Mouse (Mus musculus) neural tube, embryonic 15.5 days (tissue): ENCODE results near the gene Ccdc85a. TPM values are rescaled to one million over a fixed set of nuclear protein-coding genes. Genes with fewer than 3 reads are reported as not detected.

Source experiments
- ATAC-seq: fragments of 200-750 bp; cut with Nextera tagmentation; 2 replicates; pipeline ENCODE4 v1.8.0; 2017; ENCODE audit warnings: mild to moderate bottlenecking, moderate TSS enrichment, moderate library complexity; ENCODE audit not compliant: low FRiP score
- H3K27ac ChIP-seq: fragments of 300-500 bp; sonication (generic); replicated peaks from 2 replicates; pipeline ENCODE4 v1.5.1; 2015; ENCODE audit warnings: mild to moderate bottlenecking, inconsistent platforms
- H3K27me3 ChIP-seq: fragments of 300-500 bp; sonication (generic); replicated peaks from 2 replicates; pipeline ENCODE4 v1.6.1; 2015; ENCODE audit warnings: inconsistent platforms
- H3K36me3 ChIP-seq: fragments of 300-500 bp; sonication (generic); 2 replicates; pipeline ENCODE4 v1.6.1; 2015; ENCODE audit warnings: inconsistent platforms
- H3K4me1 ChIP-seq: fragments of 300-500 bp; sonication (generic); 2 replicates; pipeline ENCODE4 v1.6.1; 2015; ENCODE audit warnings: inconsistent platforms
- H3K4me2 ChIP-seq: fragments of 300-500 bp; sonication (generic); 2 replicates; pipeline ENCODE4 v1.6.1; 2015; ENCODE audit warnings: inconsistent platforms, mild to moderate bottlenecking, moderate library complexity
- H3K4me3 ChIP-seq: fragments of 300-500 bp; sonication (generic); replicated peaks from 2 replicates; pipeline ENCODE4 v1.5.1; 2015; ENCODE audit warnings: mild to moderate bottlenecking, inconsistent platforms
- H3K9ac ChIP-seq: fragments of 300-500 bp; sonication (generic); replicated peaks from 2 replicates; pipeline ENCODE4 v1.6.1; 2015; ENCODE audit warnings: mild to moderate bottlenecking, inconsistent platforms
- H3K9me3 ChIP-seq: fragments of 300-500 bp; sonication (generic); replicated peaks from 2 replicates; pipeline ENCODE4 v1.6.1; 2016; ENCODE audit warnings: inconsistent platforms
- WGBS: fragments of 180-500 bp; shearing (Covaris S2); methylation state at CpG from one replicate; pipeline ENCODE4 v1.1.7; 2015; ENCODE audit warnings: mixed read lengths; 5-methylcytosine and 5-hydroxymethylcytosine counted together
- polyA plus RNA-seq: library from polyadenylated mRNA; unstranded; fragments of >200 nt; fragmentation: Nextera tagmentation; extraction: Ambion mirVana; gene quantifications from 2 replicates; pipeline ENCODE4 v1.2.1, GENCODE M21; 2015

Ccdc85a gene
- polyA plus RNA-seq, 1 experiment from 2014 or later: 48.5 TPM

GRCm38 (mm10) chr11:28533286-28533685 lies 50.8 kb downstream of the Ccdc85a start:
- H3K4me2 ChIP-seq: no peak overlapping the region
- H3K9me3 ChIP-seq: no peaks in the 10 kb centered on the region
- 86% methylated on average over 2 of the region's 2 CpGs for WGBS
- H3K9ac ChIP-seq: no peak overlapping the region
- H3K4me3 ChIP-seq: no peak overlapping the region
- H3K27me3 ChIP-seq: no peaks in the 10 kb centered on the region
- H3K27ac ChIP-seq: no peak overlapping the region
- no peaks in the 10 kb centered on the region for H3K36me3 ChIP-seq
- H3K4me1 ChIP-seq: no peaks in the 10 kb centered on the region
- ATAC-seq: no peak

GRCm38 (mm10) chr11:28501190-28501589 lies 82.9 kb downstream of the Ccdc85a start:
- Histone ChIP-seq H3K9me3 (no peaks in the 10 kb centered on the region), H3K27ac (no peak overlapping the region), H3K36me3 (no peaks in the 10 kb centered on the region), H3K4me3 (no peak overlapping the region), H3K9ac (no peak overlapping the region), H3K4me2 (no peak overlapping the region), H3K4me1 (no peaks in the 10 kb centered on the region), H3K27me3 (no peaks in the 10 kb centered on the region)
- ATAC-seq: no peak

GRCm38 (mm10) chr11:28497034-28497433 lies 87.1 kb downstream of the Ccdc85a start:
- ATAC-seq: no peak
- no peak overlapping the region for H3K4me3 ChIP-seq
- H3K27me3 ChIP-seq: no peaks in the 10 kb centered on the region

GRCm38 (mm10) chr11:28493362-28493761 lies 90.8 kb downstream of the Ccdc85a start:
- Histone ChIP-seq H3K9ac (no peak overlapping the region), H3K4me1 (no peaks in the 10 kb centered on the region)
- ATAC-seq: no peak

More at GRCm38 (mm10) chr11:28497034-28497433, 87.1 kb downstream of the Ccdc85a start:
- Histone ChIP-seq H3K27ac (no peak overlapping the region), H3K4me2 (no peak overlapping the region), H3K9me3 (no peaks in the 10 kb centered on the region), H3K9ac (no peak overlapping the region), H3K4me1 (no peaks in the 10 kb centered on the region), H3K36me3 (no peaks in the 10 kb centered on the region)

GRCm38 (mm10) chr11:28491330-28491729 lies 92.8 kb downstream of the Ccdc85a start:
- no peaks in the 10 kb centered on the region for H3K36me3 ChIP-seq
- H3K27ac ChIP-seq: no peak overlapping the region
- H3K9me3 ChIP-seq: no peaks in the 10 kb centered on the region
- no peaks in the 10 kb centered on the region for H3K4me1 ChIP-seq
- no peak overlapping the region for H3K9ac ChIP-seq
- no peak overlapping the region for H3K4me3 ChIP-seq
- WGBS: 96% methylated on average over 1 of the region's 1 CpGs
- H3K27me3 ChIP-seq: no peaks in the 10 kb centered on the region
- ATAC-seq: no peak
- no peak overlapping the region for H3K4me2 ChIP-seq

More at GRCm38 (mm10) chr11:28493362-28493761, 90.8 kb downstream of the Ccdc85a start:
- H3K4me3 ChIP-seq: no peak overlapping the region
- no peaks in the 10 kb centered on the region for H3K27me3 ChIP-seq
- no peak overlapping the region for H3K27ac ChIP-seq
- H3K4me2 ChIP-seq: no peak overlapping the region
- H3K36me3 ChIP-seq: no peaks in the 10 kb centered on the region
- no peaks in the 10 kb centered on the region for H3K9me3 ChIP-seq

- peak overlapping the region; percentile 43 for H3K27ac ChIP-seq
- peaks cover 9% of the 10 kb centered on the region for H3K4me1 ChIP-seq
- 26% methylated on average over 4 of the region's 4 CpGs for WGBS
- ATAC-seq: peak; percentile 56; the same call in 1 of the 2 replicates
- no peaks in the 10 kb centered on the region for H3K9me3 ChIP-seq
- H3K4me2 ChIP-seq: no peak overlapping the region
- no peak overlapping the region for H3K9ac ChIP-seq
- no peaks in the 10 kb centered on the region for H3K27me3 ChIP-seq
- H3K36me3 ChIP-seq: no peaks in the 10 kb centered on the region
- no peak overlapping the region for H3K4me3 ChIP-seq
These were observed 99.9 kb downstream of the Ccdc85a start for GRCm38 (mm10) chr11:28484083-28484729.

- WGBS: 98% methylated on average over 1 of the region's 1 CpGs
- Histone ChIP-seq H3K4me3 (no peak overlapping the region), H3K9me3 (no peaks in the 10 kb centered on the region), H3K9ac (no peak overlapping the region), H3K36me3 (no peaks in the 10 kb centered on the region), H3K27me3 (no peaks in the 10 kb centered on the region), H3K27ac (no peak overlapping the region), H3K4me1 (no peaks in the 10 kb centered on the region), H3K4me2 (no peak overlapping the region)
- no peak for ATAC-seq
These were observed 107.0 kb downstream of the Ccdc85a start for GRCm38 (mm10) chr11:28477088-28477487.

GRCm38 (mm10) chr11:28465726-28466125 lies 118.4 kb downstream of the Ccdc85a start:
- ATAC-seq: no peak
- no peak overlapping the region for H3K27ac ChIP-seq
- H3K4me3 ChIP-seq: no peak overlapping the region
- no peaks in the 10 kb centered on the region for H3K27me3 ChIP-seq
- no peaks in the 10 kb centered on the region for H3K4me1 ChIP-seq
- no peak overlapping the region for H3K9ac ChIP-seq
- H3K9me3 ChIP-seq: no peaks in the 10 kb centered on the region
- no peaks in the 10 kb centered on the region for H3K36me3 ChIP-seq
- no peak overlapping the region for H3K4me2 ChIP-seq

- Histone ChIP-seq H3K4me2 (no peak overlapping the region), H3K27me3 (no peaks in the 10 kb centered on the region), H3K36me3 (no peaks in the 10 kb centered on the region), H3K27ac (no peak overlapping the region), H3K4me3 (no peak overlapping the region), H3K4me1 (no peaks in the 10 kb centered on the region), H3K9ac (no peak overlapping the region), H3K9me3 (no peaks in the 10 kb centered on the region)
- ATAC-seq: no peak
- WGBS: 93% methylated on average over 1 of the region's 1 CpGs
These were observed 119.2 kb downstream of the Ccdc85a start for GRCm38 (mm10) chr11:28464926-28465325.

GRCm38 (mm10) chr11:28459165-28459564 lies 125.0 kb downstream of the Ccdc85a start:
- Histone ChIP-seq H3K36me3 (no peaks in the 10 kb centered on the region), H3K9me3 (no peaks in the 10 kb centered on the region), H3K4me3 (no peak overlapping the region), H3K4me2 (no peak overlapping the region), H3K27me3 (no peaks in the 10 kb centered on the region), H3K4me1 (no peaks in the 10 kb centered on the region), H3K9ac (no peak overlapping the region), H3K27ac (no peak overlapping the region)
- ATAC-seq: no peak
- WGBS: 91% methylated on average over 1 of the region's 1 CpGs

- H3K9me3 ChIP-seq: no peaks in the 10 kb centered on the region
- H3K27me3 ChIP-seq: no peaks in the 10 kb centered on the region
These were observed 144.2 kb downstream of the Ccdc85a start for GRCm38 (mm10) chr11:28439877-28440276.

GRCm38 (mm10) chr11:28422451-28423231 lies 161.5 kb downstream of the Ccdc85a start:
- no peaks in the 10 kb centered on the region for H3K36me3 ChIP-seq
- WGBS: 88% methylated on average over 2 of the region's 2 CpGs
- no peak overlapping the region for H3K27ac ChIP-seq
- no peaks in the 10 kb centered on the region for H3K4me1 ChIP-seq
- H3K9ac ChIP-seq: no peak overlapping the region
- H3K4me3 ChIP-seq: no peak overlapping the region
- H3K4me2 ChIP-seq: no peak overlapping the region
- ATAC-seq: no peak
- no peaks in the 10 kb centered on the region for H3K27me3 ChIP-seq
- H3K9me3 ChIP-seq: no peaks in the 10 kb centered on the region

More at GRCm38 (mm10) chr11:28439877-28440276, 144.2 kb downstream of the Ccdc85a start:
- no peaks in the 10 kb centered on the region for H3K4me1 ChIP-seq
- H3K4me2 ChIP-seq: no peak overlapping the region
- no peak overlapping the region for H3K27ac ChIP-seq
- no peak for ATAC-seq
- no peak overlapping the region for H3K9ac ChIP-seq
- H3K4me3 ChIP-seq: no peak overlapping the region
- H3K36me3 ChIP-seq: no peaks in the 10 kb centered on the region
